Mouse (Mus musculus): ENCODE measurements at regions not wholly inside any gene's neighbourhood (a gene's known extent, or its start where the extent isn't known, plus 50 kb on each side); places are given as distances from the start of the nearest gene placed in this dataset.

- peak in 1 of 2 experiments; percentile 32 for DNase-seq
Measured at GRCm38 (mm10) chr1:9434952-9435664, 1978.8 kb upstream of the A830018L16Rik start.

DNA sequence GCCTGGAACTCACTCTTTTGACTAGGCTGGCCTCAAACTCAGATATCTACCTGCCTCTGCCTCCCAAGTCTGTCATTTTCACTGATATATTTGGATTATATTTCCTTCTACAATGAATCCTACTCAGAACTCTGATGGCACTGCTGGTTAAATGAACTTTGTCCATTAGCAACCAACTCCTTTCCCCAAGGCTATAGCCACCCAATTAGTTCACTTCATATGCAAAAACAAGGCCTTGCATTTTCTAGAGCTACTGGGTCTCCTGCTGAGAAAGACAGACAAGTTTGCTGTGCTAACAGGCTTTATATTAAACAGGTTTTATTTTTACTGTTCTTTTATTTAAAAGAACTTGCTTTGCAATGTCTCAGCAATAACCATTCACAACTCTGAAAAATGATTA lies 1971.0 kb upstream of the A830018L16Rik start:
- no peak for DNase-seq

DNA sequence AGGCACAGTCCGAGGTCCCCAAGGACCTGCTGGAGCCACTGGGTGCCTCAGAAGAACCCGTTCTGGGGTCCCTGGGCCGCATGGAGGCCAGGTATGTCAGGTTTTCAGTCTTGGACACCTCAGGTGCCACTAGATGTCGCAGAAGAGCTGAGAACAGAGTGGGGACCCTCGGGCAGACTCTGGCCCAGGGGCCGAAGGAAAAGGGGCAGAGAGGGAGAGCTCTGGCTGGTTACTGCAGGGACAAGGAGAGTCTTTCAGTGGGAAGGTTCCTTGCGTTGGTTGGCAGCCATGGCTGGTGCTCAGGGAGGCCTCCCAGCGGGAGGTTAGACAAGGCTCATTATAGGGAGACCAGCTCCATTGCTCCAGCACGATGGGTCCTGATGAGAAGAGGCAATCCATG lies 1944.4 kb upstream of the A830018L16Rik start:
- no peak for DNase-seq

DNA sequence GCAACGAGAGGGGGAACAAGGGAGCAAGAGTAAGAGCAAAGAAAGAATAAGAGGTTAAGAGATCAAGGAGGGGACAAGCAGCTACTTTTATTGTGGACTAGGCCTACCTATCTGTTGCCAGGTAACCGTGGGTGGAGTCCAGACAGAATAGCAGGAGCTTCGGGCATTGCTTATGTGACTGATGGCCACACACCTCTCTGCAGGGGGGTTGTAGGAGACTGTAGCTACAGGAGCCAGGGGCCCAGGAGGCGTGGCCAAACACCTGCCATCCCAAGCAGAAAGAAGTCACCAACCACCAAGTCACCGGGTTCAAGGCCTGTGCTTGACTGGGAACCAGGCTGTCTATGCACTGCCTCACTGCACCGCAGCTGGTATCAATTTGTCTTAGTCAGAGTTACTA lies 1943.9 kb upstream of the A830018L16Rik start:
- no peak for DNase-seq

All from lung, postnatal 4 days (tissue).